Mouse (Mus musculus): ENCODE measurements around the gene Scarf2.

Gene Scarf2

GRCm38 (mm10) chr16:17830385-17831178 is 33.5 kb downstream of the Scarf2 start:
- in situ Hi-C loops (cut with MboI, MseI): no loop called here

GRCm38 (mm10) chr16:17831781-17832180 is 34.7 kb downstream of the Scarf2 start:
- in situ Hi-C loops (cut with MboI, MseI): no loop called here

- in situ Hi-C loops (cut with MboI, MseI): no loop called here
Observed at GRCm38 (mm10) chr16:17832821-17833220, 35.7 kb downstream of the Scarf2 start, which contains the start of gene B830017H08Rik. Gene B830017H08Rik, plus strand, starts transcription at chr16:17833121.

DNA sequence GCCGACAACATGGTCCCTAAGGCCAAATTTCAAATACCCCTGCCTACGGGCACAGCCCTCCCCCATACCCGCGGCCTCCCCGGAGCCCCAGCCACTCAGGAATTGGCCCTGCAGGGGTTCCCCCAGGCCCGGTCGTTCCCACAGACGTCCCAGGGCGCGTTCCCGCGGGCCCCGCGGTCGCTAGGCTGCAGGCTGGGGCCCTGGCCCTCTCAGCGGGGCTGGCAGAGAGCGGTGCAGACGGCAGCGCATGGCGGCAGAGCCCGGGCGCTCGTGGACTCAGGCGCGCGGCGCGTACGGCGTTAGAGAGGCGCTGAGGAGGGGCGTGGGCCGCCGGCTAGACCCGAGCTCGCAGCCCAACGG is 36.2 kb downstream of the Scarf2 start:
- in situ Hi-C loops (cut with MboI, MseI): no loop called here

DNA sequence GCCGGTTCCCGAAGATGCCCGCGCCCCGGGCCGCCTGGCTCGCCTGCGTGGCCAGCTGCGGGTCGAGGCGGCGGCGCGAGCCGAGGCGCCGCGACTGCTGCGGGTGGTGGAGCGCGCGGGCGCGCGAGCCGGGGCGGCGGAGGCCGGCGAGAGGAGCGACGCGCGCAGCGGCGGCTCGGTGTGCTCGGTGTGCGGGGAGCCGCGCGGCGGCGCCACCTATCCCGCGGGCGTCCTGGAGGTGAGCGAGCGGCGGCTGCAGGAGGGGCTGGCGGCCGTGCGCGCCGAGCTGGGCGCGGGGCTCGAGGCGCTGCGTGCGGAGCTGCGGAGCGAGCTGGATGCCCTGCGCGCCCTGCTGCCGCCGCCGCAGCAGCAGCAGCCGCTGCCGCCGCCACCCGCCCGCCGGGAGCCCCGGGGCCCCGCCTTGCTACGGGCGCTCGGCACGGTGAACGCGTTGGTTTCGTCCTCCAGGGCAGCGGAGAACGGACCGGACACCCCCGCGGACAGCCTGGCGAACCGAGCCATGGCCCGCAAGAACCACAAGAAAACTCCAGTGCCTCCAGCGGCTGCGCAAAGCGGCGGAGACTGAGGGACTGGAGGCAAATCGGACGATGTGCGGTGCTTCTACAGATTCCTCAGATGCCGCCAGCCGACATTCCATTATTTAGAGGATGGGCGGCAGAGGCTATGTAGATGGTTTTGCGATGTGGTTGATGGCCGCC is 36.8 kb downstream of the Scarf2 start:
- in situ Hi-C loops (cut with MboI, MseI): no loop called here

GRCm38 (mm10) chr16:17834543-17834942 is 37.5 kb downstream of the Scarf2 start:
- in situ Hi-C loops (cut with MboI, MseI): no loop called here

DNA sequence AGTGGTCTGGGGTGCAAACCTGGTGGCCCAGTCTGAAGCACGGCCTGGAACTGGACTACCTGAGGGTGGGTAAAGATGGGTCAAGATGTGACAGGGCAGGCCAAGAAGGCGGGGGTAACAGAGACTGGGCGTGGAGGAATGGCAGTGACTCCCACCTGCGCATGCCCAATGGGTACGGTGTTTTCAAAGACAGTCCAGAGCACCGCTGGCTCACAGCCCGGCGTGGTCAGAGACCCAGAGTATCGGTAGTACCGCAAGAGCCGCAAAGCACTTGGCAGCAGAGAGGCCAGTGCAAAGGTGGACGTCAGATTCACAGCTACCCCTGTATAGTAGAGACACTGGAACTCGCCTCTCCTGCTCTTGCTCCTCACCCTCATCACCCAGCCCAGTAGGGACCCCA is 38.4 kb downstream of the Scarf2 start:
- in situ Hi-C loops (cut with MboI, MseI): no loop called here

- in situ Hi-C loops (cut with MboI, MseI): no loop called here
Observed at GRCm38 (mm10) chr16:17838051-17838450, 41.0 kb downstream of the Scarf2 start, which contains the start of gene Car15. Gene Car15, minus strand, starts transcription at chr16:17838364.

DNA sequence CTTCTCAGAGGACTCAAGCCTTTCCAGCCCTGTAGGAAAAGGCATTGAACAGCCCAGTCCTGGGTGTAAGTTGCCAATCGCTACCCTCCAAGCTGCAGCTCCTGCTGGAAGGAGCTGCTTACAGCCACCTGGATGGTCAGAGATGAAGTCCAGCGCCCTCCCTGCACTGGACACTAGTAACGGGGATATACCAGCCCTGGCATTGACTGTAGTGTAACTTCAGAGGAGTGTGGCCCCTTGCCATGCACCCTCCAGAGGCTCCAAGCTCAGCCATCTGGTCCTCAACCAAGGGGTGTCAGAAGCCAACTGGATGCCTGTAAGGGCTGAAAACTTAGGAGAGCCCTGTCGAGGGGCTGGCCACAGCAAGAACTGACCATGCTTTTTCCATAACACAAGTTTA is 42.9 kb downstream of the Scarf2 start:
- in situ Hi-C loops (cut with MboI, MseI): no loop called here

GRCm38 (mm10) chr16:17842437-17842836 is 45.4 kb downstream of the Scarf2 start:
- in situ Hi-C loops (cut with MboI, MseI): no loop called here

- in situ Hi-C loops (cut with MboI, MseI): no loop called here
Observed at GRCm38 (mm10) chr16:17843701-17844365, 46.8 kb downstream of the Scarf2 start.

DNA sequence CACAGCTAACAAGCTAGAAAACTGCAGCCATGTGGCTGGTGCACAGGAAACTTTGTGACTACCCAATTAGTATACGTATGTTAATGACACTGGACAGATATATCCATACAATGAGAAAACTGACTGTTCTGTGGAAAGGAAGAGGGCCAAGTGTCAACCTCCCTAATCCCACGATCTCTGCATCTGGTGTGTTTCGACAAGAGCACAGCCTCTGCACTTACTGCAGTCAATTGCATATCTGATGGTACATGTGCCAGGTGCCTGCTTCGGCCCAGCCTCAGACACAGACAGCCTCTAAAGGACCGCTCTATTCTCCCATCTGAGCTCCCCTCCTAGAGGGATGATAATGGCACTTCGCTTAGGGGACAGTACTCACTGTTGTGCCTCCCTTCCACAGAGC is 51.3 kb downstream of the Scarf2 start:
- in situ Hi-C loops (cut with MboI, MseI): no loop called here

DNA sequence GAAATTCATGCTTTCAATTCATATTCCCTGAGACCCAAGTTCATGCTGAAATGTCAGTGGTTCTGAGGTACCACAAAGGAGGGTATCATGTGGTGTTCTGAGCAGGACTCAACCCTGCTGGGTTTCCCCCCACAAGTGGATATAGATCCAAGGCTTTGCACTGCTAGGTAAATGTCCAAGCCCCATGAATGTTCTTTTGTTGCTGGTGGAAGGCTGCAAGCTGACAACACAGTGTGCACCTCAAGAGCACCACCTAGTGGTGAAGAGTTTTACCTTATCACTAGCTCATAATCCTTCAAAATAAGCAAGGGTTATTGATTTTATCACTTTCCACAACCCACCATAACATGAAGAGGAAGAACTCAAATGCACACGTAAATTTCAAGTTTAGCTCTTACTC is 51.8 kb downstream of the Scarf2 start:
- in situ Hi-C loops (cut with MboI, MseI): no loop called here

GRCm38 (mm10) chr16:17849486-17849885 is 52.4 kb downstream of the Scarf2 start:
- in situ Hi-C loops (cut with MboI, MseI): no loop called here

GRCm38 (mm10) chr16:17851331-17851730 is 54.2 kb downstream of the Scarf2 start:
- in situ Hi-C loops (cut with MboI, MseI): no loop called here

GRCm38 (mm10) chr16:17851860-17852259 is 54.8 kb downstream of the Scarf2 start:
- in situ Hi-C loops (cut with MboI, MseI): no loop called here

- in situ Hi-C loops (cut with MboI, MseI): no loop called here
Observed at GRCm38 (mm10) chr16:17853263-17853662, 56.2 kb downstream of the Scarf2 start.

DNA sequence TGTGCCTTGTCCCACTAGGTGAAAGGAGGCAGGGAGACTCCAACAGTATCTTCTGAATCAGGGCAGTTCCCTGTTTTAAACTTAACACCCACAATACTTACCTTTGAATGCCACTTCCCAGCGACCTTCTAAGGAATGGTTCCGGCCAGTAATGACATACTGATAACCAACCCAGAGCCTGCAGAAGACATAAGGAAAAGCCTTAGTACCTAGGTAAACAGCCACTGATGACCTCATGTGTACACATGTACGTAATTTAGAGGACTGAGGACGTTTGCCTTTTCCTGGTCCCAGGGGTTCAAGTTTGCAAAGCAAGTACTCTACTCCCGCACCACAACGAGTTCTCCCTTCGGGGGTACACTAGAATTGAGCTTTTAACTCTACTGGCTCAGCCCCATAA is 60.1 kb downstream of the Scarf2 start:
- in situ Hi-C loops (cut with MboI, MseI): no loop called here
